Mouse (Mus musculus) cerebellum, adult 2 months (tissue): ENCODE data around the gene Hpd. TPM values are rescaled to one million over a fixed set of nuclear protein-coding genes. Genes with fewer than 3 reads are reported as not detected.

ENCODE experiments used
- DNase-seq, 2 experiments: peaks; one replicate each; pipeline ENCODE4 v3.0.0; 2021
- H3K27ac ChIP-seq: fragments of 200-500 bp; 2 replicates; pipeline ENCODE4 v1.5.1; 2012; ENCODE audit warnings: low read length, control low read depth, inconsistent platforms; ENCODE audit not compliant: insufficient read depth
- H3K27me3 ChIP-seq: fragments of 200-500 bp; 2 replicates; pipeline ENCODE4 v1.6.1; 2012; ENCODE audit warnings: inconsistent platforms, mild to moderate bottlenecking, low read length, moderate library complexity; ENCODE audit not compliant: control insufficient read depth, insufficient read depth
- H3K4me1 ChIP-seq: fragments of 200-500 bp; 2 replicates; pipeline ENCODE4 v1.6.1; 2011; ENCODE audit warnings: low read length; ENCODE audit not compliant: control insufficient read depth, insufficient read depth
- H3K4me3 ChIP-seq: fragments of 200-500 bp; replicated peaks from 2 replicates; pipeline ENCODE3; 2011; ENCODE audit warnings: mild to moderate bottlenecking, low read depth, low read length, control low read depth; ENCODE audit not compliant: insufficient read depth
- CTCF ChIP-seq: fragments of 200-500 bp; IDR thresholded peaks from 2 replicates; pipeline ENCODE4 v1.5.1; 2011; ENCODE audit warnings: low read depth, mild to moderate bottlenecking, control low read depth, low read length, moderate library complexity, borderline replicate concordance; ENCODE audit not compliant: insufficient read depth
- POLR2A ChIP-seq: fragments of 200-500 bp; IDR thresholded peaks from 2 replicates; pipeline ENCODE4 v1.6.1; 2011; ENCODE audit warnings: low read length, control low read depth, borderline replicate concordance; ENCODE audit not compliant: insufficient read depth
- WGBS: fragments of 180-500 bp; shearing (Covaris S2); methylation state at CpG from one replicate; pipeline ENCODE4 v1.1.7; 2018; 5-methylcytosine and 5-hydroxymethylcytosine counted together
- polyA plus RNA-seq: library from polyadenylated mRNA; depleted of rRNA; stranded (reverse); fragments of >200 nt; gene quantifications from 2 replicates; pipeline ENCODE4 v1.2.3, GENCODE M21; 2012

Hpd gene
- polyA plus RNA-seq, 1 experiment, result not detected

- under 1% methylated on average over 24 of the region's 24 CpGs for WGBS
- peaks cover 15% of the 10 kb centered on the region for H3K4me1 ChIP-seq
- peak overlapping the region; percentile 84 for H3K4me3 ChIP-seq
- no peaks in the 10 kb centered on the region for H3K27me3 ChIP-seq
- DNase-seq, result peak; percentile 53 to 59
- H3K27ac ChIP-seq, result peak overlapping the region; percentile 37; the same call in 1 of the 2 replicates
- TF ChIP-seq POLR2A (no peak), CTCF (no peak)
Measured at GRCm38 (mm10) chr5:123143251-123143970, 39.1 kb downstream of the Hpd start.

GRCm38 (mm10) chr5:123142161-123143157 is 40.1 kb downstream of the Hpd start, which contains the start of gene Setd1b:
Gene Setd1b, plus strand, starts transcription at chr5:123142193.
- WGBS, result under 1% methylated on average over 99 of the region's 103 CpGs
- DNase-seq, result peak; percentile 70 to 76

GRCm38 (mm10) chr5:123141555-123142160 is 40.9 kb downstream of the Hpd start:
- DNase-seq, result peak; percentile 65 to 74
- TF ChIP-seq CTCF (no peak), POLR2A (no peak)
- Histone ChIP-seq H3K27me3 (no peaks in the 10 kb centered on the region), H3K4me3 (peak overlapping the region; percentile 84), H3K27ac (peak overlapping the region; percentile 97), H3K4me1 (peaks cover 13% of the 10 kb centered on the region)
- WGBS, result under 1% methylated on average over 38 of the region's 38 CpGs

More at GRCm38 (mm10) chr5:123142161-123143157, 40.1 kb downstream of the Hpd start, which contains the start of gene Setd1b:
- H3K4me3 ChIP-seq, result peak within 1 kb of the TSS; percentile 84
- peaks cover 8% of the 10 kb centered on the region for H3K4me1 ChIP-seq
- TF ChIP-seq POLR2A, result no peak
- no peak for TF ChIP-seq CTCF
- H3K27ac ChIP-seq, result peak within 1 kb of the TSS; percentile 97
- no peaks in the 10 kb centered on the region for H3K27me3 ChIP-seq

GRCm38 (mm10) chr5:123140694-123141554 is 41.6 kb downstream of the Hpd start:
- Histone ChIP-seq H3K4me1 (peaks cover 20% of the 10 kb centered on the region), H3K4me3 (peak overlapping the region; percentile 84), H3K27me3 (no peaks in the 10 kb centered on the region), H3K27ac (peak overlapping the region; percentile 97)
- WGBS, result 1% methylated on average over 31 of the region's 31 CpGs
- peak; percentile 96 for DNase-seq
- TF ChIP-seq POLR2A (peak; percentile 97), CTCF (no peak)

- TF ChIP-seq POLR2A (no peak), CTCF (no peak)
- peak overlapping the region; percentile 100 for H3K27ac ChIP-seq
- no peaks in the 10 kb centered on the region for H3K27me3 ChIP-seq
- peak; percentile 51 to 62 for DNase-seq
- WGBS, result 2% methylated on average over 28 of the region's 28 CpGs
- peaks cover 26% of the 10 kb centered on the region for H3K4me1 ChIP-seq
- peak overlapping the region; percentile 84 for H3K4me3 ChIP-seq
Measured at GRCm38 (mm10) chr5:123139722-123140627, 42.6 kb downstream of the Hpd start.

- H3K4me3 ChIP-seq, result peak overlapping the region; percentile 84
- TF ChIP-seq POLR2A (peak; percentile 83), CTCF (no peak)
- peak overlapping the region; percentile 100 for H3K27ac ChIP-seq
- DNase-seq, result peak; percentile 93 to 94
- peaks cover 27% of the 10 kb centered on the region for H3K4me1 ChIP-seq
- WGBS, result under 1% methylated on average over 39 of the region's 39 CpGs
- H3K27me3 ChIP-seq, result no peaks in the 10 kb centered on the region
Measured at GRCm38 (mm10) chr5:123138953-123139721, 43.4 kb downstream of the Hpd start.
